Mouse (Mus musculus) c-Kit-positive CD71-negative TER-119-negative erythroid progenitor cells, embryonic 14.5 days (primary cell): Measurements from ENCODE around the gene Cyp2d26.

Experiments
- DNase-seq: peaks from one replicate; pipeline ENCODE4 v3.0.0-alpha.2; 2013; ENCODE audit warnings: low read depth

The Cyp2d26 gene

GRCm38 (mm10) chr15:82763631-82764420 lies 30.3 kb downstream of the Cyp2d26 start, which contains the start of gene Cyp2d40:
Cyp2d40 (minus strand) TSS chr15:82764183.
- no peak for DNase-seq

DNA sequence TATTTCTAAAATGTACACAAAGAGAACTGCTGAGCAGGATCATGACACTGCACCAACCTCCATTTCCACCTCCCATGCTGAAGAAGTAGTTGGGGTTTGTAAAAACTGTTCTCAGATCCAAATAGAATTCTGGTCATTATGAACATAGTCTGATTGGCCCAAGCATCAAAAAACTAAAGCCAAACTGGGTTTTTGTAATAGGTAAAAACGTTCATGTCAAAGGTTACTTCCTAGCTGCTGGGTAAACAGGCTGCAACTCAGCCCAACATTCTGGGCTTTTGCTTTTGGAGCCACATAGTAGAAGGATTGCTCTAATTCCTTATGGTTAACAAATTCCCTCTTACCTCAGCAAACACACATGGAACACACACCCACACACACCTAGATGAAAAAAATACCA lies 46.0 kb downstream of the Cyp2d26 start:
- no peak for DNase-seq

DNA sequence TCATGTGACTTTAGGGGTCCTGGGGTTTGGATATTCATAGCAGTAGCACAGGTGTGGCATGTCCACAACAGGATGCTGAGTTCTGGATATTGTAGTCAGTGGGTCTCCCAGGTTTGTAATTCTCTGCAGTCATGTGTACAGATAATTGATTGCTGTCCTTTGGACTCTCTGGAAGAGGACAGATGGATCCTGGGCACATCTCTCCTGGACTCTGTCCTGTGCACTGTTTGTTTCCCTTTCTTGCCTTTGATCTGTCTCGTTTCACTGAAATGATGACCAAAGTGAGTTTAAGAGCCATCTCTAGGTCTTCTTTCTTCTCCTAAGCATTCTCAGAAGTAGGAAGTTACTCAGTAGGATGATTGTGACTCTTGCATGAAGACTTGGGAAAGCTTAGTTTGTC lies 46.6 kb downstream of the Cyp2d26 start:
- no peak for DNase-seq
